Mouse (Mus musculus): ENCODE results near the gene Ankrd11.

GRCm38 (mm10) chr8:122986501-122987184 is 55.4 kb downstream of the Ankrd11 start:
- TF ChIP-seq CTCF (IDR thresholded peaks at IDR 0.05; ENCODE audit: low read depth, low read length) (no peak), POLR2A (IDR thresholded peaks at IDR 0.05; ENCODE audit: borderline replicate concordance, low read depth, low read length) (no peak)
